Mouse (Mus musculus) c-Kit-negative CD71-positive TER-119-positive erythroid progenitor cells, embryonic 14.5 days (primary cell): ENCODE results near the gene Olfr464.

ENCODE experiments used
- DNase-seq: peaks from one replicate; pipeline ENCODE4 v3.0.0-alpha.2; 2013; ENCODE audit warnings: low read depth, low spot score

Olfr464 gene

DNA sequence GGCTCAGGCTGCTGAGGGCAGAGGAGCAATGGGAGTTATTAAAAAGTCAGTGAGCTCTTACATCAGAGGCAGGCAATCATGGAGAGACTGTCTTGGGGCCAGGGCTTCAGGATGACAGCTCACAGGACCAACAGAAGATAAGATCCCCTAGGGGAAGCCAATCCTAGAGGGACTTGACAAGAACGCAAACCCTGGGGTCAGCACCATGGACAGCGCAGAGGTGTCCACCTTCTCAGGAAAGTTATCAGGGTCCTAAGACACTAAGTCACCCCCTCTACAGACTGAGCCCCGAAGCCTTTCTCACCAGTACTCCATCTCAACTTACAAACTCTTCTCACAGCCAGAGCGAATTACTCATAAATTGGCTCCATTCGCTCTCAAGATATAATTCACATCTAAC is at the start of gene Olfr464:
TSS of gene Olfr464 (minus strand) at position 2 of the 400 bp plus-strand sequence.
- DNase-seq = no peak

DNA sequence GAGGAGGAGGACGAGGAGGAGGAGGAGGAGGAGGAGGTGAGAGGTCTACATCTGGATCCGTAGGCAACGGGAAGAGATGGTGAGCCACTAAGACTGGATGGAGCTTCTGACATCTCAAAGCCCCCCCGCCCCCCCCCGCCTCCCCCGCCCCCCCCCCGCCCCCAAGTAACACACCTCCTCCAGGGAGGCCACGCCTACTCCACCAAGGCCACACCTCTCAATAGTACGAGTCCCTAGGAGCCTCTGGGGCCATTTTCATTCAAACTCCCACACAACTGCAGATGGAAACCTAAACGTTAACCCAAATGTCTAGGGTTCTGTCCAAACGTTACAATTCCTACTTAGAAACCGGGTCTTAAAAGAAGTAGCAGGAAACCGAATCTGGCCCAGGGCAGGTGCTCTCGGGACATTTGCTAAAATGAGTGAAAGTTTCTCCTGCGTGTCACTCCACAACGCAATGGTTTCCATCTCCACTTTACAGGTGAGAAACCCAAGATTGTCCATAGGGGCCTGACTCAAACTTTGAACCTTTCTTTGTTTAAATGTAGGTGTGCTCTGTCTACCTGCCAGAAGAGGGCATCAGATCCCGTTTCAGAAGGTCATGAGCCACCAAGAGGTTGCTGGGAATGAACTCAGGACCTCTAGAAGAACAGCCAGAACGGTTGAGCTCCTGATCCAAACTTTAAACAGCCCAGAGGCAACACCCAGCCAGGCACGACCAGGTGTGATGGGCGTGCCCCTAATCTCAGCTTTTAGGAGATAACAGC is 47.8 kb upstream of the Olfr464 start:
- no peak for DNase-seq

DNA sequence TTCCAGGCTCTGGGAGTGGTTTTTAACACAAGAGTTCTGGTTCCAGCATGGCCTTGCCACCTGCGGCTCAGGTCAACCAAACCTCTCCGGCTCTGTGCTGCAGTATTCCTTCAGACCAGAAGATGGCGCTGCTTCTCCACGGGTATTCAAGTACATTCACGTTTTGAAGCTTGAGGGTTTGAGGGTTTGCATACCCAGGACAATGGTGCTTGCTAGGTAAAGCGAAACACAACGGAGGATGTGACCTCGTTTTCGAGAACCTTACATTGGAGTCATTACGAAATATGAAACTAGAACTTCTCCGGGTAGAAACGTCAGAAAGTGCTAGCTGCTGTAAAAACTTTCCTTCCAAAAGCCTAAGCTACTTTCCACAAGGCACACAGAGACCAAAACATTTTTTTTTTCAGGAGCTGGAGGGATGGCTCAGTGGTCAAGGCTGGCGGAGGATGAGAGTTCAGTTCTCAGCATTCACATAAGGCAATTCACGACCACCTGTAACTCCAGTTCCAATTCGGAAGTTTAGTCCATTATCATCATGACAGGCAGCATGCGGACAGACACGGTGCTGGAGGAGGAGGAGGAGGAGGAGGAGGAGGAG is 47.0 kb upstream of the Olfr464 start:
- DNase-seq = peak; percentile 67

DNA sequence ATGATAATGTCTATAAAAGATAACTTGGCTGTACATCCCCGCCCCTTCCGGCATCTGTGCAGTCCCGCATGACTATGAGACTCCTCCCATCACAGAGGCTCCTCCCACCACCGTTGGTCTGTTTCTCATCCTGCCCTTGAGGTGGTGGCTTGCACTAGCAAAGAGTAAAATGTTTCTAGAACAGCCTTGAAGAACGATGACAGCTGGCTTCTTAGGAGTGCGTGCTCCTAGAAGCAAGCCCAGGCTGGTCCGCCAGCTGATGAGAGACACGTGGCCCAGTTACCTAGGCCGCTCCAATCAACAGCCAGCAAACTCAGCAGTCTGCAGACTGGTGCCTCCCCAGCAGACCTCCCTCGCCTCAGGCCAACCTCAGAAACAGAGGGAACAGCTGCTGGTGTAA is 45.4 kb upstream of the Olfr464 start:
- DNase-seq = no peak

DNA sequence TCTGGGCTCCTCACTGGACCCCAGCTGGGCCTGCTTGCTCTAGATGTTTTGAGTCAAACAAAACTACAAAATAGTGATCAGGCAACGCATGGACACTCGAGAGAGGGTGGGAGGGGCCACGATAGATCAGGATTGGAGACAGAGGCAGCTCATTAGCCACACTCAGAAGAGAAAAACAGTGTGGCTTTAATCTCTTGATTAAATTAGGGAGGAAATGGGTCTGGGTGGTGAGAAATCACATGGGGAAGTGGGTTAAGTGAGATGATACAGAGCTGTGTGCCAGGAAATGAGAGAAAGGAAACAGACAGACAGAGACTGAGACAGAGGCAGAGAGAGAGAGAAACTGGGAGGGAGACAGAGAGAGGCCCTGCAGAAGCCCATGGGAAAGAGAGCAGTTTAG is 44.5 kb upstream of the Olfr464 start:
- DNase-seq = no peak

DNA sequence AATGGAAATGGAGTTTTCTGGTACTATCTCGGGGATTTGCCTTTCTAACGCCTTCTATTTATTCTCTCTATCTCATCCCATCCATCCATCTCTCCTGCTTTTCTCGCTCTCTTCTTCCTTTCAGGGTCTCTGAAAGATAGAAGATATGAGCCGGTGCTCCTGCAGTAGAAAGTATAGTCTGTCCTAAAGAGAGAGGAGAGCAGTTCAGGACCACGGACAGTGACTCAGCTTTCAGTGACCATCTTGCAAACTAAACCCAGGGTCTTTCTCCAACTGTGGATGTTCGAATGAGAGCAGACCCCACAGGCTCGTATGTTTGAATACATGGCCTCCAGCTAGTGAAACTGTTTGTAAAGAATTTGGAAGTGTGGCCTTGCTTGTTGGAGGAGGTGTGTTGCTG is 36.3 kb upstream of the Olfr464 start:
- no peak for DNase-seq

DNA sequence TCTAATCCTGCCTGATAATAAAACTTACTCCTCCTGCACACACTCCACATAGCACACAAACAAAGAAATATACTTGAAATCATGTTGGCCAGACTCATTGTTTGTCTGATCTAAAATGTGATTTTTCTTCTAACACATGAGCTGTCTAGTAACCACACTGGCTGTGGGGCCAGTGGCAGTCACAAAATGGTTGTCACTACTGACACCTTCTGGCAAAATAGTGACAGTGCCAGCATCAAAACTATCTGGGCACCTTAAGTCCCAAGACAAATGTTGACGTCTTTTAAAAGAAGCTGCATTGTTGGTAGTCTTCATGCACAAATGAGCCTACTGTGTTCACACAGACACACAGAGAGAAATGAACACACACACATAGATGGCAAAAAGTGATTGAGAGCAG is 34.4 kb upstream of the Olfr464 start:
- no peak for DNase-seq

DNA sequence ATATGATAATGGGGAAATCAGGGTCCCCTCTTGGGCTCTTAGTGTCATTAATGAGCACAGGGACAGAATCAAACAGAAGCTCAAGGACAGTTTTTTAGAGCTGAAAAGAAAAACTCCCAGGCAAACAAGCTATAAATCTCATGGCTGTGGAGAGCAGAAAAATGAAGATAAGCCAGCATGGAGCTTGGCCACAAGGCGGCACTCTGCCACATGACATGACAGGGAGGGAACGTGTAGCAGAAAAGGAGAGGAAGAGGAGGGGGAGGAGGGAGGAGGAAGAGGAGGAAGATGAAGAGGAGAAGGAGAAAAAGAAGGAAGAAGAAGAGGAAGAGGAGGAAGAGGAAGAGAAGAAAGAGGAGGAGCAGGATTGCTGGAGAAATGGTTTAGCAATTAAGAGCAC is 29.2 kb upstream of the Olfr464 start:
- DNase-seq = no peak

DNA sequence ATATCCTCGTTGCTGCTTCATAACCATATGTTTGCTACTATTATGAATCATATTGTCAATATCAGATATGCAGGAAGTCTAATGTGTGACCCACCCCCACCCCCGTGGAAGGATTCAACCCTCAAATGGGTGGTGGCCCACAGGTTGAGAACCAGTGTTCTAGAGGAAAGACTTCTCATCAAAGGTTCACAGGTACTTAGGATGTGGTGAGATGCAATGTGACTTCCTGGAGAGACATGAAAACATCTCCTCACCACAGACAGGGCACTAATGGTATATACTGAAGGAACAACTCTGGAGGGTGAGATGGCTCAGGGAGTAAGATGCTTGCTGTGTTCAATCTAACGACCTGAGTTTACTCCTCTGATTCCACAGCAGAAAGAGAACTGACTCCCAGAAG is 14.7 kb upstream of the Olfr464 start:
- no peak for DNase-seq

DNA sequence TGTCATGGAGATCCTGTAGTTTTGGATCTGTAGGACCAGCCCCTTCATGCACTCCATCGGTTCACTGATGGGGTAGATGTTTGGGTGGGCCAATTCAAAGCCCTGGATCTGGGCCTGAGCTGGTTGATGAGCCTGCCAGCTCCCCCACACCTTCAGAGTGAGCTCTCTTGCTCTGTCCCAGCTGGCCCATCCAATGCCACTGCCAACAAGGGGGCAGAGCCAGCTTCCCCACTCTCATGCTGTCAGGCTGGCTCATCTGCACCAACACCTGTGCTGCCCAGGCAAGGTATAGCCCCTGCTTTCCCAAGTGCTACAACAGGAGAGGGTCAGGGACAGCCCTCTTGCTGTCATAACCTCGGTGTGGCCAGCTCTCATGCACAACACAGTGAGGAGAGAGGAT is 13.0 kb upstream of the Olfr464 start:
- no peak for DNase-seq

DNA sequence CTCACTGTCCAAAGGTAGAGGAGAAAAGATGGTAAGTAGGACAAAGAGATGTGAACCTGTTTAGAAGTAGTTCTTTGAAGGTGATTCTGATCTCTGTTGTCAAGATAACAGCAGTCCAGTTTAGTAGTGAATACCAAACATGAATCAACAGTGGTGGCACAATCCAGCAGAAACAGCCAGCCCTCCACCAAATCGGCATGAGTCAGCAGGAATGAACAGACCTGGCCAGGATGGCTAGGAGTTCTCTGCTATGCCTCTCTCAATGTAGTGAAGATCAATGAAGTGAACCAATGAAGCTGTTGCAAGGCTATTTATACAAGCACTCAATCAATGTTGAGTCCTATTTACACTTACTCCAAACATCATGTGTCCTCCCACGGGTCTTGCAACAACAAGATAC is 9.6 kb upstream of the Olfr464 start:
- DNase-seq = no peak

DNA sequence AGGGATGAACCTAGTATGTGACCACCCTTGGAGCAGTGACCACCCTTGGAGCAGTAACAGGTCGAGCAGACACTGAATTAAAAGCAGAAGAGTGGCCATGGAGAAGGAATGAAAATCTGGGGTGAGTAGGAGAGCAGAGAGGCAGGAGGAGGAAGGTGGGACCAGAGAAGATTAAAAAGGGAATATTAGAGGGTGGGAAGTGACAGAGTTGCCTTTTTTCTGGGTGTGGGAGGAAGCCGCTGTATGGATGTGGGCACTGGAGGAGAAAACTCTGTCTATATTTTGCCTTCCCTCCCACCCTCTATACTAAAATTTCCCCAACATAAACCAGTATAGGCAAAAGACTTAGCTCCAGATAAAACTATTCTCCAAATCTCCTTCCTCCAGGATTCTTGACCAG is 466 bp downstream of the Olfr464 start:
- no peak for DNase-seq

DNA sequence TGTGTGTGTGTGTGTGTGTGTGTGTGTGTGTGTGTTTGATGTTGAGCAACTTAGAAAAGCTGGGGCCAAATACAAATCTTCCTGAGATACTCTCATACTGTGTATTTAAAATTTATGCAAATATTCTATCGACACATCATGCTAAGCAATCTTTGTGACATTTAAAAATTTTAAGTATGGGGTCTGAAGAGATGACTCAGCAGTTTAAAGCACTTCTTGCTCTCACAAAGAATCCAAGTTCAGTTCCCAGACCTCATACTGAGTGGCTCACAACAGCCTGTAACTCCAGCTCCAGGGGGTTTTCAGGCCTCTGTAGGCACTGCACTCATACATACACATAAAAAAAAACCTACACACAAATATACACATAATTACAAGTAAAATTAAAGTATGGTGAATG is 4.8 kb downstream of the Olfr464 start:
- DNase-seq = no peak

DNA sequence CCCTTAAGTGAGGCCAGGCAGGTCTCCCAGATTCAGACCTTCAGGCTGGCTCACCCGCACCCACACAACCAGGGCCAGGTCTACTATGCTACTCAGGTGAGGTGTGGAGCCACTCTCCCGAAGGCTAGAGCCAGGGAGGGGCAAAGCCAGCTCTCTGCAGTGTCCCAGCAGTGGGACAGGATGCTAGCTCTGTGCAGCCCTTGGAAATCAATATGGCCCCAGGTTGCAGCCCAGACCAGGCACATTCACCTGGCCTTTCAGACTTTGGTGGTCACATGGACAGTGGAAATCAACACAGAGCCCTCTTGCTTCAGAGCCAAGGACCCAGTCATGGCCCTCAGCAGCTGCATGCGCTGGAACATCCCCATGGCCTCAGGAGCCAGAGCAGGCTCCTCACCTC is 16.4 kb downstream of the Olfr464 start:
- no peak for DNase-seq

DNA sequence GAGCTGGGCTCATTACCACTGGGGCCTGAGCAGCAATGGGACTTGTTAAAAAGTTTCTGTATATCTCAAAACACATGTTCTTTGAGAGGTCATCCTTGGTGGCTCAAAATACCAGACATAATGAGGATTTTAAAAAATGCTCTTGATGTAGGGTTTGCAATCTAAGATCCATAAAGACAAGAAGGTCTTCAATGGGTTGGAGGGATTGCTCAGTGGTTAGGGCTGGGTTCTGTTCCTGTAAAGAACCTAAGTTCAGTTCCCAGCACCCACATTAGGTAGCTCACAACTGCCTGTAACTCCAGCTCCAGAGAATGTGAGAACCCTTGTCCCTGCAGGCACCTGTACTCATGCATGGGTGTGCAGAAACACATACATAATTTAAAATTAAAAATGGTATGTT is 23.5 kb downstream of the Olfr464 start, which contains the start of gene Olfr463:
TSS of gene Olfr463 (minus strand) at position 101 of the 400 bp plus-strand sequence.
- DNase-seq = no peak

DNA sequence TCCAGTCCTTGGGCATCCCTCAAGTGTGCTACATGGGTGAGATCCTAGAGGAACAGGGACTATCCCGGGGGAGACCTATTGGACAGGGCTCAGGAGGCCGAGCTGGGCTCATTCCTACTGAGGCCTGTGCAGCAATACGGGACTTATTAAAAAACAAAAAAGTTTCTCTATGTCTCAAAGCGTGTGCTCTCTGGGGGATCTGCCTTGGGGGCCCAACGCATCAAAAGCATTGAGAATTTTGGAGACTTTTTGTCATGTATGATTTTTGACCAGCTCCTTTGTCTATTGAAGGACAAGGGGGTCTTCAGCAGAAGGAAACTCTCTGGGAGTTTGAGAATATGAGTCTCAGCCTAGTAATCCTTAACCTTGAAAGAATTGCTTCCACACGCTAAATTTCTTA is 28.6 kb downstream of the Olfr464 start, which contains the start of gene Olfr462:
TSS of gene Olfr462 (minus strand) at position 101 of the 400 bp plus-strand sequence.
- no peak for DNase-seq

DNA sequence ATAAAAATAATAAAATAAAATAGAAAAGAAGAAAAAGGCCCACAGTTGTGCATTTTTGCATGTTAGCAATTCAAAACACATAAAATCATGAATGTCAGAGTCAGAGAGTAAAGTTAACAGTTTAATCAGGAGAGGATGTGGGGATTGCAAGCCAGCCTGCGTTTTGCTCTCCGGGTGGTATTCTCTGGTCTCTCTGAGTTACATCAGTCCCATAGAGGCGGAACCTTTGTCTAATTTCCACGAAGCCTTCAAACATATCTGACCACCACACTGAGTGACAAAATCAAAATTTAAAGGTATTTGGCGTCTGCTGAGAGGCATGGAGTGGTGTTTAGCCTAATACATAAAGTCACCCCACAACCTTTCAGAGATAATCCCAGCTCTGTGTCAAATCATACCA is 35.9 kb downstream of the Olfr464 start:
- DNase-seq = no peak

DNA sequence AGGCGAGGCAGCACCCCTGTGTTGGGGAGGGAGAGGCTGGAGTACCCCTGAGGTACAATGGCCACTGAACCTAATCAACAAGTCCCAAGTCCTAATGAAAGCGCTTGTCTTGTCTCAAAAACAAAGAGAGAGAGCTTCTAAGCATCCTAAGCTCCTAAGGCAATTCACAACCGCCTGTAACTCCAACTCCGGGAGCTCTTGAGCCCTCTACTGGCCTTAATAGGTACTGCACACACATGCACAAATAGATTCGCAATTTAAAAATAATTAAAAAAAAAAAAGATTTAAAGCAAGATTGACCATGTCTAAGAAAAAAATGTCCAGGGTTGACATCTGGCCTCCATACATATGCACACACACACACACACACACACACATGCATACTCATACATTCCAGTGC is 37.3 kb downstream of the Olfr464 start:
- peak; percentile 12 for DNase-seq

DNA sequence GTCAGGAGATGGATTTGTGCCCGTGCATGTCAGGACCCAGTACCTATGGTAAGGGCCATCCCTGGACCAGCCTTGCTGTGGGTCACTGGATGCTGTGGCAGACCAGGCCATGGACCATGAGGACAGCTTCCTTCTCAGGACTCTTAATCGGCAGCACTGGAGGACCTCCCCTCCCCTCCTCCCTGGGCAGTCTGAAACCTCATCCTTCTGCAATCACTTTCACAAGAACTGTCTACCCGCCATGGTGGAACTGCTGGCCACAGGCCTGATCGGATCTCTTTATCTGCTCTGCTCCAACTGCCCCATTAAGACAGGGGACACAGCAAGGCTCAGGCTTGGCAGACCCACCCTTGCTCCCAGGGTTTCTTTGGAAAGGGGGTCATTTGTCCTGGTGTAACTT is 39.1 kb downstream of the Olfr464 start:
- no peak for DNase-seq

DNA sequence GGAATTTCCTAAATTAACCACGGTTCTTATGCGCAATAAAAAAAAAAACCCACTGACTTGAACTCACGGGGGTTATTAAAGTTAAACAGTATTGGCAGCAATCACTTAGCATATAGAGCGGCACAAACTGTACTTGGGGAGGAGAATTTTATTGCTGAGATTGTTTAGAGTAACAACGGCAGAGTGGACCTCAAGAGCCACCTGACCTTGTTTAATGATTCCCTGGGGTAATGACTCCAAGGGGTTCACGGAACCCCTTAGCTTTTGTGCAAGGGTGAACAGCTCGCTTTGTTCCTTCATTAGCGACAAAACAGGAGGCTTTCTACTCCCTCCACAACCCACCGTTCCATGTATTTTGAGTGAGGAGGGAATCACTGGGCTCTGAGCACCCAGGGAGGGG is 40.9 kb downstream of the Olfr464 start:
- no peak for DNase-seq

DNA sequence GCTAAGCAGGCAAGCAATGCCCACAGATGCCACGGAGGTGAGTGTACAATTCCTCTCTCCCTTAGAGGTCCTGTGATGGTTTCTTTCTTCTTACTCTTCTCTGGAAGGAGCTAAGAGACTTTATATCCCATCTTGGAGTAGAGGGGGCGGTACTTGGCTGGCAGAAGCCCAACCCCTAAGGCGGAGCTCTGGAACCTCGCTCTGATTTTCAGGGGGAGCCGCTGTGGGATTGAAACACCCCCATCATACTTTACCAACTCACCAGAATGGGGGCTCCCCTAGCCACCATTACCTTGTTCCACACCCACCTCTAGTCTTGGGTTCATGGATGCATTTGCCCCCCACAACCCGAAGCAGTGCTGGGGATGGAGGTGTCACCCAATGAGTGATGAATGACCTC is 45.3 kb downstream of the Olfr464 start, which contains the start of gene Epx:
TSS of gene Epx (minus strand) at position 101 of the 400 bp plus-strand sequence.
- no peak for DNase-seq

DNA sequence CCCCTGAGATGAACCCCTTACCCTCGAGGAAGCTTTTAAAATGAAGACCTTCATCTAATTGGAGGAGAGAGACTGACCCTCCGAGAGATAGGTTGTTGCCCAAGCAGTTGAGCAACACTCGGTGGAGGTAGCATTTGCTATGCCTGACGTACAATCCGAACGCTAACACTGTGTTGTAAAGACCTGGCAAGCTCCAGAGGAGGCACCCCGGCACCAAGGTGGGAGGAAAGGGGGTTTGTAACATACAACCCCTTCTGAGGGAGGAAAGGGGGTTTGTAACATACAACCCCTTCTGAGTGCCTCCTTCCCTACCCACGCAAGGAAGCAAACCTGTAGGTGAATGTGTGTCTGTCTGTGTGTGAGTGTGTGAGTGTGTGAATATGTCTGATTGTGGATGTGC is 49.0 kb downstream of the Olfr464 start:
- DNase-seq = no peak

DNA sequence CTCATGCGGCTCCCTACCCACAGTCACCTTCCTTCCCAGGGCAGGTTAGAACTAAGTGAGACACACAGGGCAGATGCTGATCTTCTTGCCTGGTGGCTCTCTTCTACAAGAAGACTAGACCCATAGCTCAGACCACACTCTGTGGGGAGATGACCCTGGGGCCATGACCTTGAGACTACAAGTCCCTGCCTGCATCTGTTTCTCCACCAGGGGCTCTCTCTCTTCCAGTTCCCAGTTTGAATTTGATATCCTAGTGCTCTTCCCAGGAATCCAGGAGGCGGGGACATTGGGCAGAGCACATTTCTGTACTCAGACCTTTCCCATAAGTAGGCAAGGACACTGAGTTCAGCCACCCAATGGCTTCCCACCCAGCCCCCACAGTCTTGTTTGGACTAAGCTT is 50.7 kb downstream of the Olfr464 start:
- DNase-seq = no peak
